Mouse (Mus musculus) heart, adult 2 months (tissue): Measurements from ENCODE around the gene Pcbp1. TPM values are rescaled to one million over a fixed set of nuclear protein-coding genes. Genes with fewer than 3 reads are reported as not detected.
A peak's percentile ranks its signal among the peaks of the same experiment; 100 is the strongest.
"Not testable (repeated sequence)": the region's sequence is repeated elsewhere in the genome, so short reads cannot be mapped to it uniquely, and the experiment has no call there.

Experiments used
- DNase-seq, 2 experiments: peaks; one replicate each; pipeline ENCODE4 v3.0.0; 2021
- H3K27ac ChIP-seq: fragments of 200-600 bp; 2 replicates; pipeline ENCODE4 v1.8.1; 2022
- H3K27me3 ChIP-seq: fragments of 200-500 bp; 2 replicates; pipeline ENCODE4 v1.6.1; 2012; ENCODE audit warnings: mild to moderate bottlenecking, low read length, inconsistent platforms, mixed read lengths; ENCODE audit not compliant: control insufficient read depth, insufficient read depth
- H3K36me3 ChIP-seq: fragments of 200-500 bp; 2 replicates; pipeline ENCODE4 v1.6.1; 2012; ENCODE audit warnings: low read length, inconsistent platforms; ENCODE audit not compliant: control insufficient read depth, insufficient read depth
- H3K4me1 ChIP-seq: fragments of 200-500 bp; 2 replicates; pipeline ENCODE4 v1.6.1; 2011; ENCODE audit warnings: low read length; ENCODE audit not compliant: control insufficient read depth, insufficient read depth
- H3K4me3 ChIP-seq: fragments of 200-600 bp; 2 replicates; pipeline ENCODE4 v1.8.1; 2022
- H3K79me2 ChIP-seq: fragments of 200-500 bp; replicated peaks from 2 replicates; pipeline ENCODE4 v1.6.1; 2012; ENCODE audit warnings: mild to moderate bottlenecking, inconsistent platforms, low read length, moderate library complexity, mixed read lengths; ENCODE audit not compliant: control insufficient read depth, insufficient read depth
- H3K9ac ChIP-seq: fragments of 200-500 bp; 2 replicates; pipeline ENCODE4 v1.6.1; 2012; ENCODE audit warnings: low read depth, mild to moderate bottlenecking, control low read depth, inconsistent platforms, low read length, mixed read lengths
- CTCF ChIP-seq: fragments of 200-600 bp; IDR thresholded peaks from 2 replicates; pipeline ENCODE4 v1.8.1; 2022; ENCODE audit warnings: antibody characterized with exemption, mild to moderate bottlenecking, moderate library complexity
- EP300 ChIP-seq: fragments of 200-500 bp; IDR thresholded peaks from 2 replicates; pipeline ENCODE4 v1.6.1; 2011; ENCODE audit warnings: low read depth, low read length, control low read depth; ENCODE audit not compliant: insufficient read depth
- POLR2A ChIP-seq: fragments of 200-500 bp; IDR thresholded peaks from 2 replicates; pipeline ENCODE4 v1.6.1; 2011; ENCODE audit warnings: mild to moderate bottlenecking, low read depth, low read length, control low read depth; ENCODE audit not compliant: insufficient read depth
- whole genome bisulfite sequencing: fragments of 180-500 bp; shearing (Covaris S2); methylation state at CpG from one replicate; pipeline ENCODE4 v1.1.7; 2018; 5-methylcytosine and 5-hydroxymethylcytosine counted together
- intact Hi-C: fragments of 180-260 bp; cut with DNase I; formaldehyde crosslinking; loops from one replicate; pipeline ENCODE4 v1.15.1; 2025
- polyA plus RNA-seq: library from polyadenylated mRNA; depleted of rRNA; stranded (reverse); fragments of >200 nt; gene quantifications from 2 replicates; pipeline ENCODE4 v1.2.3, GENCODE M21; 2012
- total RNA-seq, 2 experiments: library from RNA; stranded (reverse); gene quantifications; 2 replicates each; pipeline ENCODE4 v1.2.3; 2021

Pcbp1 gene
- total and polyA plus RNA-seq, 3 experiments = 85.8 to 164 (median 155) TPM

GRCm38 (mm10) chr6:86557182-86557581 lies 31.1 kb upstream of the Pcbp1 start:
- H3K27ac ChIP-seq, H3K4me3 ChIP-seq, H3K9ac ChIP-seq, DNase-seq, H3K79me2 ChIP-seq, H3K4me1 ChIP-seq, H3K36me3 ChIP-seq, H3K27me3 ChIP-seq, intact Hi-C loops: not testable (repeated sequence)
- peak; percentile 56 for TF ChIP-seq CTCF
- 94% methylated on average over 1 of the region's 1 CpGs for WGBS

GRCm38 (mm10) chr6:86556345-86557058 lies 30.4 kb upstream of the Pcbp1 start:
- no peaks in the 10 kb centered on the region for H3K4me1 ChIP-seq
- 95% methylated on average over 3 of the region's 3 CpGs for WGBS
- intact Hi-C loops = no loop called here
- H3K79me2 ChIP-seq = no peaks in the 10 kb centered on the region
- no peak overlapping the region for H3K9ac ChIP-seq
- no peaks in the 10 kb centered on the region for H3K27me3 ChIP-seq
- no peak overlapping the region for H3K27ac ChIP-seq
- no peak for DNase-seq
- no peak for TF ChIP-seq CTCF
- no peak for TF ChIP-seq EP300
- TF ChIP-seq POLR2A = no peak
- H3K4me3 ChIP-seq = no peak overlapping the region
- H3K36me3 ChIP-seq = no peaks in the 10 kb centered on the region

- H3K27ac ChIP-seq = no peak overlapping the region
- no peak overlapping the region for H3K9ac ChIP-seq
- WGBS = 86% methylated on average over 1 of the region's 1 CpGs
- no peak for DNase-seq
- H3K79me2 ChIP-seq = no peaks in the 10 kb centered on the region
- H3K4me1 ChIP-seq = no peaks in the 10 kb centered on the region
- no peak for TF ChIP-seq POLR2A
- TF ChIP-seq EP300 = no peak
- H3K4me3 ChIP-seq = no peak overlapping the region
- intact Hi-C loops = no loop called here
- no peaks in the 10 kb centered on the region for H3K36me3 ChIP-seq
- no peaks in the 10 kb centered on the region for H3K27me3 ChIP-seq
These were observed 24.5 kb upstream of the Pcbp1 start for GRCm38 (mm10) chr6:86550587-86550986.

GRCm38 (mm10) chr6:86547880-86548367 lies 21.8 kb upstream of the Pcbp1 start:
- Histone ChIP-seq H3K9ac (no peak overlapping the region; the same call in 1 of the 2 replicates), H3K4me3 (no peak overlapping the region), H3K36me3 (no peaks in the 10 kb centered on the region), H3K4me1 (no peaks in the 10 kb centered on the region), H3K79me2 (no peaks in the 10 kb centered on the region), H3K27me3 (no peaks in the 10 kb centered on the region), H3K27ac (peak overlapping the region; percentile 10)
- TF ChIP-seq EP300 (no peak), CTCF (peak; percentile 34)
- WGBS = 57% methylated on average over 8 of the region's 8 CpGs
- peak in 1 of 2 experiments; percentile 29 for DNase-seq
- intact Hi-C loops = loop anchor here (5.0 kb wide), 2 partner anchors 34 to 49 kb away; no protein-coding TSS in a partner anchor

- H3K36me3 ChIP-seq = no peaks in the 10 kb centered on the region
- no peak overlapping the region for H3K9ac ChIP-seq
- 89% methylated on average over 1 of the region's 1 CpGs for WGBS
- no peaks in the 10 kb centered on the region for H3K27me3 ChIP-seq
- H3K27ac ChIP-seq = peak overlapping the region; percentile 10; the same call in 1 of the 2 replicates
- H3K4me1 ChIP-seq = no peaks in the 10 kb centered on the region
- TF ChIP-seq EP300 (no peak), POLR2A (no peak), CTCF (no peak)
- H3K79me2 ChIP-seq = no peaks in the 10 kb centered on the region
- no peak overlapping the region for H3K4me3 ChIP-seq
- intact Hi-C loops = loop anchor here (5.0 kb wide), 2 partner anchors 35 to 50 kb away; no protein-coding TSS in a partner anchor
- DNase-seq = no peak
These were observed 21.2 kb upstream of the Pcbp1 start for GRCm38 (mm10) chr6:86547228-86547755.

- intact Hi-C loops = loop anchor here (1.0 to 5.0 kb wide), 3 partner anchors 37 to 126 kb away; no protein-coding TSS in a partner anchor
These were observed 19.1 kb upstream of the Pcbp1 start for GRCm38 (mm10) chr6:86545236-86545635.

More at GRCm38 (mm10) chr6:86545236-86545635, 19.1 kb upstream of the Pcbp1 start:
- Histone ChIP-seq H3K36me3 (no peaks in the 10 kb centered on the region), H3K27me3 (no peaks in the 10 kb centered on the region), H3K4me1 (no peaks in the 10 kb centered on the region), H3K79me2 (no peaks in the 10 kb centered on the region), H3K4me3 (no peak overlapping the region), H3K9ac (no peak overlapping the region), H3K27ac (no peak overlapping the region)
- peak; percentile 90 for TF ChIP-seq CTCF
- no peak for TF ChIP-seq POLR2A
- peak; percentile 81 for TF ChIP-seq EP300
- DNase-seq = no peak
- 48% methylated on average over 4 of the region's 4 CpGs for WGBS
